In genomic region chr13:80613884-80614247, GRCm38 (mm10) we compare ENCODE assay signal across 11 mouse cellular contexts.
DNase-seq lines count a peak whose midpoint lies in the region; ATAC-seq and TF ChIP-seq lines count a peak whose summit lies in the region.
"Had no signal": no experiment of that assay in that cellular context is flagged by ENCODE, and none has a peak within 500 bp of the region (broad histone marks: within the 10 kb centered on the region; RNA-seq: fewer than 3 reads in every experiment).

No protein-coding gene starts in this region.

- peak; percentile 6 for DNase-seq in cerebellum, adult 9-10 months
- DNase-seq in cerebellum, postnatal 4 days (ENCODE audit: low spot score in 2 of 2) = no peak
- peak; percentile 49 for DNase-seq in kidney, postnatal 0 days (ENCODE audit: low spot score)
- no peak for DNase-seq in kidney, postnatal 25 days
- DNase-seq in MN1 (ENCODE audit: low spot score) = peak; percentile 15
- DNase-seq in midbrain, embryonic 14.5 days = peak; percentile 85
- no peak for DNase-seq in adrenal gland, postnatal 25 days
- DNase-seq: thymus, postnatal 36 days had no signal

- 40% methylated on average over 1 of the region's 1 CpGs for WGBS in kidney, postnatal 0 days
- 23% methylated on average over 1 of the region's 1 CpGs for WGBS in midbrain, embryonic 14.5 days

- no peak overlapping the region for H3K4me2 ChIP-seq in kidney, postnatal 0 days (ENCODE audit: low read length)
- H3K4me2 ChIP-seq in midbrain, embryonic 14.5 days (ENCODE audit: low read length) = no peak overlapping the region
- H3K4me2 ChIP-seq: heart, embryonic 15.5 days; lung, embryonic 15.5 days had no signal

- no peaks in the 10 kb centered on the region for H3K4me1 ChIP-seq in kidney, postnatal 0 days (replicated peaks; ENCODE audit: insufficient read depth, low read length)
- no peaks in the 10 kb centered on the region for H3K4me1 ChIP-seq in midbrain, embryonic 14.5 days (ENCODE audit: control insufficient read depth, insufficient read depth, low read length)
- H3K4me1 ChIP-seq: heart, embryonic 15.5 days; lung, embryonic 15.5 days had no signal

- no peaks in the 10 kb centered on the region for H3K27me3 ChIP-seq in kidney, postnatal 0 days (ENCODE audit: insufficient read depth, low read length)
- no peaks in the 10 kb centered on the region for H3K27me3 ChIP-seq in midbrain, embryonic 14.5 days (ENCODE audit: control insufficient read depth, insufficient read depth, low read length)
- H3K27me3 ChIP-seq: heart, embryonic 15.5 days; lung, embryonic 15.5 days had no signal

- peak; percentile 50 for TF ChIP-seq CTCF in kidney, postnatal 0 days (IDR thresholded peaks at IDR 0.05; ENCODE audit: low read depth)

- no peak overlapping the region for H3K27ac ChIP-seq in kidney, postnatal 0 days
- no peak overlapping the region for H3K27ac ChIP-seq in midbrain, embryonic 14.5 days (replicated peaks; ENCODE audit: low read depth, low read length)
- H3K27ac ChIP-seq: heart, embryonic 15.5 days; lung, embryonic 15.5 days had no signal

- H3K4me3 ChIP-seq in kidney, postnatal 0 days (replicated peaks; ENCODE audit: low read depth, low read length) = no peak overlapping the region
- H3K4me3 ChIP-seq in midbrain, embryonic 14.5 days (replicated peaks; ENCODE audit: low read depth, low read length) = no peak overlapping the region
- H3K4me3 ChIP-seq: heart, embryonic 15.5 days; lung, embryonic 15.5 days had no signal

- no peak overlapping the region for H3K9ac ChIP-seq in kidney, postnatal 0 days (ENCODE audit: low read depth, low read length)
- no peak overlapping the region for H3K9ac ChIP-seq in midbrain, embryonic 14.5 days (replicated peaks; ENCODE audit: low read length)
- H3K9ac ChIP-seq: heart, embryonic 15.5 days; lung, embryonic 15.5 days had no signal

- no peak for ATAC-seq in kidney, postnatal 0 days (replicated peaks; ENCODE audit: low FRiP score, low read depth)
- ATAC-seq in midbrain, embryonic 14.5 days (ENCODE audit: low FRiP score, low TSS enrichment) = peak; percentile 66; the same call in 1 of the 2 replicates
- ATAC-seq in granulocyte monocyte progenitor cell, adult 5-6 weeks (replicated peaks; ENCODE audit: poor library complexity, severe bottlenecking) = no peak

- H3K9me3 ChIP-seq in kidney, postnatal 0 days (replicated peaks; ENCODE audit: low read length) = no peaks in the 10 kb centered on the region
- no peaks in the 10 kb centered on the region for H3K9me3 ChIP-seq in midbrain, embryonic 14.5 days (ENCODE audit: control insufficient read depth, low read length)
- H3K9me3 ChIP-seq: heart, embryonic 15.5 days; lung, embryonic 15.5 days had no signal

- no peaks in the 10 kb centered on the region for H3K36me3 ChIP-seq in kidney, postnatal 0 days (ENCODE audit: insufficient read depth, low read length)
- H3K36me3 ChIP-seq in midbrain, embryonic 14.5 days (ENCODE audit: control insufficient read depth, insufficient read depth, low read length) = no peaks in the 10 kb centered on the region
- H3K36me3 ChIP-seq: heart, embryonic 15.5 days; lung, embryonic 15.5 days had no signal

Comparison
In these comparisons a context has a peak if more than half of its experiments do, and no peak if none do; other contexts are left out.
1. DNase-seq: peak in cerebellum, adult 9-10 months (single experiment), kidney, postnatal 0 days (single experiment), MN1 (single experiment) and midbrain, embryonic 14.5 days (single experiment); none in cerebellum, postnatal 4 days (0 of 2), kidney, postnatal 25 days (0 of 2) and adrenal gland, postnatal 25 days (single experiment).